Mouse (Mus musculus): ENCODE measurements at regions not wholly inside any gene's neighbourhood (a gene's known extent, or its start where the extent isn't known, plus 50 kb on each side); places are given as distances from the start of the nearest gene placed in this dataset.

DNA sequence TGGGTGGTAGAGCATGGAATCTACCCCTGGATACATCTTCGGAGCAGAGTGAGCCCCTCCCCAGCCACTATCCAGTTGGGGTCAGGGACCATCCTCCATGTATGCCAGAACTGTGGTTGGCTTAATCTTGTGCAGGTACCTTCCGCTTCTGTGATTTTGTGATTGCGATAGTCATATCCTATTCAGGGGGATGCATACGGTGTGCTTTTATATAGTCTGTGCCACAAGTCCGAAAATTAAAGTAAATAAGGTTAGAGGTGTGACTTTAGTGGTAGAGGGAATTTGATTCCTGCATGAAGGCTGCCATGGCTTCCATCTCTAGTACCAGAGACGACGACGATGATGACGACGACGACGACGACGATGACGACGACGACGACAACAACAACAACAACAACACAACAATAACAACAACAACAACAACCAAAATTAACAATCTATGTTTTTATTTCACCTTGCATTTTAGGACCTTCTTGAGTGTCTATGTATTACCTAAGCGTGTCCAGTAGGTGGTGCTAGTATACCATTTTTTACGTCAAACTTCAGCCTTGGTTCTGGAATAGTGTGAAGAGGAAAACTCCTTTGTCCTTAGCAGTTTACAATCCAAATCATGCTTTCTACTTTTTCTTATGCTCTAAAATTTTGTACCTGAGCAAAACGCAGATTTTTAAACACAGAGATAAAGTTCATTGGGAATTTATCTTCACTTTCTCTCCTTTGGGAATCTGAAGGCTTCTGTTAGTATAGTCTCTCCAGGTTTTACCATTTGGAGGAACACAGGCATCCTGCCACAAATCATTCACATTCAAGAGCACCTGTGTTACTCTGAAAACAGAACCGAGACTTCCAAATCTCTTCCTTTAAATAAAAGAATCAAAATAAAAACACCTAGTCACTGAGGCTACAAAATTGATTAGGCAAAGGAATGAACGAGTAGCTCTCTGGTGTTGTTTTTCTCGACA, 224.5 kb downstream of the Ankrd16 start:
- TF ChIP-seq CTCF (IDR thresholded peaks at IDR 0.05) = peak; percentile 83
- TF ChIP-seq EP300 (IDR thresholded peaks at IDR 0.05) = no peak

All from lung, postnatal 0 days (tissue).